Mouse (Mus musculus) lung, embryonic 15.5 days (tissue): ENCODE measurements around the gene Gm11084. TPM values are rescaled to one million over a fixed set of nuclear protein-coding genes. Genes with fewer than 3 reads are reported as not detected.

Source experiments
- ATAC-seq: fragments of 200-750 bp; cut with Nextera tagmentation; 2 replicates; pipeline ENCODE4 v1.8.0; 2017; ENCODE audit warnings: moderate number of reproducible peaks, borderline replicate concordance; ENCODE audit not compliant: low FRiP score, low TSS enrichment; ENCODE audit errors: extremely low read depth
- H3K27ac ChIP-seq: fragments of 300-500 bp; sonication (generic); 2 replicates; pipeline ENCODE4 v1.5.1; 2015; ENCODE audit warnings: moderate library complexity, mild to moderate bottlenecking, inconsistent platforms
- H3K27me3 ChIP-seq: fragments of 300-500 bp; sonication (generic); 2 replicates; pipeline ENCODE4 v1.6.1; 2015; ENCODE audit warnings: inconsistent platforms
- H3K36me3 ChIP-seq: fragments of 300-500 bp; sonication (generic); 2 replicates; pipeline ENCODE4 v1.6.1; 2015; ENCODE audit warnings: inconsistent platforms
- H3K4me1 ChIP-seq: fragments of 300-500 bp; sonication (generic); 2 replicates; pipeline ENCODE4 v1.6.1; 2015; ENCODE audit warnings: inconsistent platforms
- H3K4me2 ChIP-seq: fragments of 300-500 bp; sonication (generic); 2 replicates; pipeline ENCODE4 v1.6.1; 2015; ENCODE audit warnings: inconsistent platforms, mild to moderate bottlenecking, moderate library complexity
- H3K4me3 ChIP-seq: fragments of 300-500 bp; sonication (generic); 2 replicates; pipeline ENCODE4 v1.5.1; 2015; ENCODE audit warnings: mild to moderate bottlenecking, inconsistent platforms
- H3K9ac ChIP-seq: fragments of 300-500 bp; sonication (generic); 2 replicates; pipeline ENCODE4 v1.6.1; 2015; ENCODE audit warnings: inconsistent platforms
- H3K9me3 ChIP-seq: fragments of 300-500 bp; sonication (generic); 2 replicates; pipeline ENCODE4 v1.6.1; 2016; ENCODE audit warnings: inconsistent platforms
- WGBS: fragments of 180-500 bp; shearing (Covaris S2); methylation state at CpG from one replicate; pipeline ENCODE4 v1.1.7; 2015; 5-methylcytosine and 5-hydroxymethylcytosine counted together
- polyA plus RNA-seq: library from polyadenylated mRNA; unstranded; fragments of >200 nt; fragmentation: Nextera tagmentation; extraction: Ambion mirVana; gene quantifications from 2 replicates; pipeline ENCODE4 v1.2.1, GENCODE M21; 2015

The Gm11084 gene
- polyA plus RNA-seq, 1 experiment from 2014 or later, result not detected

DNA sequence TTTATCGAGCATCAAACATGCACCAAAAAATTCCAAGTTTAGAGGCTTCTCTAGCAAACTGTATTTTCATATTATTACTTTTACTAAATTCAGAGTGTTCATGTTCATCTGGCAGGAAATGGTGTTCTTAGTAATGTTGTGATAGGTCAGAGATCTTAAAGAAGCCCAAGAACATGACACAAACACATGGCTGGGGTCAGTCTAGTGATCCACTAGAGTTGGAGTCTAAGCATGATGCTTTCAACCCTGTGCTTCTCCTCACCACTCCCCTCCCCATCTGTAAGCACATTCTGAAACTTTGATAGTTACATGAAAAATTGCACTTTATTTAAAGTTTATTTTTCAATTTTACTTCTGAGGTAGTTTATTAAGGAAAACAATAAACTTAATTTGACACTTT lies 9.2 kb downstream of the Gm11084 start:
- Histone ChIP-seq H3K9me3 (no peaks in the 10 kb centered on the region), H3K4me1 (peaks cover 30% of the 10 kb centered on the region), H3K27ac (no peak overlapping the region), H3K4me3 (peak overlapping the region; percentile 26), H3K36me3 (0 out of 2 replicates have a peak, but pooled peaks cover 2% of the 10 kb centered on the region), H3K9ac (peak overlapping the region; percentile 13; the same call in 1 of the 2 replicates), H3K4me2 (peak overlapping the region; percentile 52), H3K27me3 (no peaks in the 10 kb centered on the region)
- no peak for ATAC-seq
- WGBS, result 44% methylated on average over 1 of the region's 1 CpGs

DNA sequence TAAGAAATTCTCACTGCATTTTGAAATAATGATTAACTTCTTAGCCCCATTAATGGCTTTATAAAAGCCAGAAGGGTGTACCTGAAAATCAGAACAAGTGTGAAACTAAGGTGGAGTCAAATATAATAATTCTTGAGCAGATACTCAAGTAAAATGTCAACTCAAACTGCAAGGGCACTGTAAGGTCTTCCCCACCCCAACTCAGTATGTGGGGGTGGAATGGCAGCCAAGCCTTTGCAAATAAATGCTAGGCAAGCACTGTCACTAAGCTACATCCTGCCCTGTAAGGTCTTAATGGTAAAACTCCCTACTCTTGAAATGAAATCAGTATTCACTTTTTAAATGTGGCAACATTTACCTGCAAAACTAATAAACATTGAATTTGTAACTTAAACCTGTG lies 10.5 kb downstream of the Gm11084 start:
- no peak overlapping the region for H3K27ac ChIP-seq
- peaks cover 22% of the 10 kb centered on the region for H3K4me1 ChIP-seq
- no peaks in the 10 kb centered on the region for H3K9me3 ChIP-seq
- no peaks in the 10 kb centered on the region for H3K27me3 ChIP-seq
- no peak for ATAC-seq
- no peak overlapping the region for H3K4me3 ChIP-seq
- peak overlapping the region; percentile 9 for H3K4me2 ChIP-seq
- H3K36me3 ChIP-seq, result peaks cover 3% of the 10 kb centered on the region
- no peak overlapping the region for H3K9ac ChIP-seq

DNA sequence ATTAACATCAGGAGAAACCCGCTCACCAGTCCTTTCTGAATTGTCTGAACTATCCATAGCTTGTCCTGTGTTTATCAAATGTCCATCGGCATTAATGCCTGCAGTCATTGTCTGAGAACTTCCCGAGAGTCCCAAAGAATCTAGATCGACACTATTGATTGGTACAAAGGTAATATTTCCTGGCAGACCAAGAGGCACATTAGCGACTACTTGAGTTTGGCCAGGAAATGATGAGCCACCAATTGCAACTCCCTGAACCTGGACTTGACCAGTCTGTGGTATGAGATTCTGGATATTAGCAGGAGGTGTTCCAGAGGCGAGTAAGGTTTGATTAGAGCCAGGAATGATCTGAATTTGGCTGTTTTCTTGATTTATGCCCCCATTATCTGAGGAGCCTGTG lies 15.7 kb downstream of the Gm11084 start:
- no peak for ATAC-seq
- H3K4me3 ChIP-seq, result no peak overlapping the region
- whole genome bisulfite sequencing, result 90% methylated on average over 6 of the region's 6 CpGs
- peaks cover 10% of the 10 kb centered on the region for H3K4me1 ChIP-seq
- peaks cover 27% of the 10 kb centered on the region for H3K36me3 ChIP-seq
- no peaks in the 10 kb centered on the region for H3K9me3 ChIP-seq
- H3K9ac ChIP-seq, result no peak overlapping the region
- no peak overlapping the region for H3K4me2 ChIP-seq
- H3K27me3 ChIP-seq, result no peaks in the 10 kb centered on the region
- H3K27ac ChIP-seq, result no peak overlapping the region

DNA sequence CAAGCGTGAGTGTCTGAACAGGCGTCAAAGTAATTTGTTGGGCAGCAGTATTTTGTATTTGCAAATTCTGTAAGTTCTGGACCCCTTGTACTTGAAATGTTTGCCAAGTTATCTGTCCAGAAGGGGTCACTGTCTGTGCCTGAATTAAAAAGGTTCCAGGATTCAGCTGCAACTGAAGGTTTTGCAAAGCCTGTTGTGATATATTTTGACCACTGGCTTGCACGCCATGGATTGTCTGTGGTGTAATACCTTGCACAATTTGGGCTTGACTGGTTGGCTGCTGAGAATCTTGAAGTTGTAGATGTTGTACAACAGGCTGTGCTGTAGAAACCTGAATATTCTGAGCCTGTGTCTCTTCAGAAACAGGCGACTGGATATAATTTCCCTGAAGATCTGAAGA lies 16.2 kb downstream of the Gm11084 start:
- H3K4me3 ChIP-seq, result no peak overlapping the region
- no peaks in the 10 kb centered on the region for H3K27me3 ChIP-seq
- H3K4me2 ChIP-seq, result no peak overlapping the region
- ATAC-seq, result no peak
- peaks cover 9% of the 10 kb centered on the region for H3K4me1 ChIP-seq
- H3K9me3 ChIP-seq, result no peaks in the 10 kb centered on the region
- WGBS, result 90% methylated on average over 4 of the region's 4 CpGs
- no peak overlapping the region for H3K9ac ChIP-seq
- H3K27ac ChIP-seq, result no peak overlapping the region
- peaks cover 27% of the 10 kb centered on the region for H3K36me3 ChIP-seq

DNA sequence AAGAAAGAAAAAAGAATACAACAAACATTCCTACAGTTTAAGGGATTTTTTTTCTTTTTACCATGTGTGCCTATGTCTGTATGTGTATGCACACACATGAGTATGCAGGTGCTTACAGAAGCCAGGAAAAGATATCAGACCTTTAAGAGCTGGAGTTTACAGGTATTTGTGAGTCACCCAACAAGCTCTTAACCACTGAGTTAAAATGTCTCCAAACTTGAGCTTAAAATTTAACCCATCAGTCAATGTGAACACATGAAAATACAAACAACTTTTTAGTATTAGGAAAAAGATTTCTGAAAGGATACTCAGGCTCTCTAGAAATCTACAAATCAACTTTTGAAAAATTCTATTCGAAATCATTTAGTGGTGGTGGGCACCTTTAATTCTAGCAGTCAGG lies 18.0 kb downstream of the Gm11084 start:
- no peak overlapping the region for H3K4me3 ChIP-seq
- H3K4me2 ChIP-seq, result no peak overlapping the region
- no peak for ATAC-seq
- H3K27me3 ChIP-seq, result no peaks in the 10 kb centered on the region
- H3K27ac ChIP-seq, result no peak overlapping the region
- H3K4me1 ChIP-seq, result peaks cover 4% of the 10 kb centered on the region; the same call in 1 of the 2 replicates
- H3K36me3 ChIP-seq, result peaks cover 29% of the 10 kb centered on the region
- H3K9ac ChIP-seq, result no peak overlapping the region
- H3K9me3 ChIP-seq, result no peaks in the 10 kb centered on the region
- 94% methylated on average over 1 of the region's 1 CpGs for WGBS

DNA sequence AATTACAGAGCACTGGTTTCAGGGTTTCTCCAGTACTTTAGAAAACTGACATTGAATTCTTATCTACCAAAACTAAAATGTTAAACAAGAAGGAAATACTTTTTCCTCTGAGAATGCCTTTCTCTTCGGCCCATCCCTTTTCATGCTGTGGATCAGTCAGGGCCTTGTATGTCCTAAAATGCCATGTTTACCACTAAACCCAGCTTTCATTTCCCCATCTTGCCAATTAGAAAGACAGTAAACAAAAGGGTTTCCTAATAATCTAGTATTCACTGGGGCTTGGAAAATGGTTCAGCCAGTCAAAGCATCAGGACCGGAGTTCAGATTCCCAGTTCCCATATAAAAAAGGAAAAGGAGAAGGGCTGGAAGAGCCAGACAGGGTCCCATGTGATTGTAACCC lies 21.1 kb downstream of the Gm11084 start:
- H3K4me1 ChIP-seq, result peaks cover 4% of the 10 kb centered on the region; the same call in 1 of the 2 replicates
- no peak overlapping the region for H3K27ac ChIP-seq
- no peaks in the 10 kb centered on the region for H3K27me3 ChIP-seq
- H3K4me2 ChIP-seq, result no peak overlapping the region
- ATAC-seq, result no peak
- 82% methylated on average over 2 of the region's 2 CpGs for WGBS
- no peaks in the 10 kb centered on the region for H3K9me3 ChIP-seq
- H3K9ac ChIP-seq, result no peak overlapping the region
- H3K36me3 ChIP-seq, result peaks cover 24% of the 10 kb centered on the region
- H3K4me3 ChIP-seq, result no peak overlapping the region

DNA sequence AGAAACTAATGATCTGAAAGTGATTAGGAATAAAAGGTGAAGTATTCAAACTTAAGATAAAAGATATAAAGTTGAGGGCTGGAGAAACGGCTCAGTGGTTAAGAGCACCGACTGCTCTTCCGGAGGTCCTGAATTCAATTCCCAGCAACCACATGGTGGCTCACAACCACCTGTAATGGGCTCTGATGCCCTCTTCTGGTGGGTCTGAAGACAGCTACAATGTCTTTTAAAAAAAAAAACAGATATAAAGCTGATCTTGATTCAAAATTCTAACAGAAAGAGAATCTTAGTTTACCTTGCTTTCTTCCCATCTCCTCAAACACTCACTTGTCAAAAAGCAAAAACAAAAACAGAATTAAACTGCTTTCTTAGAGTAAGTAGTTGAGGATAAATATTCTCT lies 30.1 kb downstream of the Gm11084 start:
- ATAC-seq, result no peak
- Histone ChIP-seq H3K27ac (no peak overlapping the region), H3K9me3 (no peaks in the 10 kb centered on the region), H3K9ac (no peak overlapping the region), H3K27me3 (no peaks in the 10 kb centered on the region), H3K4me1 (no peaks in the 10 kb centered on the region), H3K36me3 (peaks cover 40% of the 10 kb centered on the region), H3K4me3 (no peak overlapping the region), H3K4me2 (no peak overlapping the region)
- 96% methylated on average over 3 of the region's 3 CpGs for WGBS

DNA sequence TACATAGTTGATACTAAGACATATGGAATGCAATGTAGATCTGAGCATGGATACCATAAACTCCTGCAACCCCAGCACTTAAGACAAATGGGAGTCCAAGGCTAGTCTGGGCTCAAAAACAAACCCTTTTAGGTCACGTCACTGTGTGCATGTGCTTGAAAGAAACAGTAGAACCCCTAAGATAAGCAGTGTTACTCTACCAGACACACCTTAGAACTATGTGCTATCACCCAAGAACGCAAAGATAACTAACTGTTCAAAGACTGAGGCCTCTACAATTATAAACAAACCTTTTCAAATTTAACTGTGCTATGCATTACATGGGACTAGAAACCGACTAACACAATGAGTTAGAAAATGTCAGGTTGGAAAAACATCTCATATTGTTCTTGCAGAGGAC lies 33.5 kb downstream of the Gm11084 start:
- peaks cover 44% of the 10 kb centered on the region for H3K36me3 ChIP-seq
- no peaks in the 10 kb centered on the region for H3K4me1 ChIP-seq
- H3K9ac ChIP-seq, result no peak overlapping the region
- H3K27ac ChIP-seq, result no peak overlapping the region
- WGBS, result 86% methylated on average over 3 of the region's 3 CpGs
- no peaks in the 10 kb centered on the region for H3K9me3 ChIP-seq
- ATAC-seq, result no peak
- H3K4me3 ChIP-seq, result no peak overlapping the region
- H3K27me3 ChIP-seq, result no peaks in the 10 kb centered on the region
- H3K4me2 ChIP-seq, result no peak overlapping the region

DNA sequence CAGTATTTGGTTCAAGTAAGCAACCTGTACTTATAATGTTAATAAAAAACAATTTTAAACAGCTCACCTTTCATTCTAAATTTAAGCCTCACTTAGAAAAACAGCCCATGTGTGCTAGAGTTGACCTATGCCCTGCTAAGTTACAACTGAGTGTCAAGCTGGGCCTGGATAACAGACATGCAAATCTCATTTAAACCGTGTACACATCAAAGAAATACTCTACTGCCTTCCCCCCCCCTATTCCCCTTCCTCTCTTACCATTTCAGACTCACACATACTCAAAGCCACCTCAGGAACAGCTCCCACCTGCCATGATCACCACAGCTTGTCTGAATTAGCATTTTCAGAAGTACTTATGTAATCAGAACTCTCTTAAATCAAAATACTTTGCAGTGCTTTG lies 50.6 kb downstream of the Gm11084 start:
- H3K4me1 ChIP-seq, result no peaks in the 10 kb centered on the region
- no peaks in the 10 kb centered on the region for H3K9me3 ChIP-seq
- H3K27me3 ChIP-seq, result no peaks in the 10 kb centered on the region
- H3K9ac ChIP-seq, result no peak overlapping the region
- H3K4me3 ChIP-seq, result no peak overlapping the region
- no peak overlapping the region for H3K4me2 ChIP-seq
- ATAC-seq, result no peak
- H3K27ac ChIP-seq, result no peak overlapping the region
- WGBS, result 33% methylated on average over 1 of the region's 1 CpGs
- peaks cover 22% of the 10 kb centered on the region for H3K36me3 ChIP-seq

DNA sequence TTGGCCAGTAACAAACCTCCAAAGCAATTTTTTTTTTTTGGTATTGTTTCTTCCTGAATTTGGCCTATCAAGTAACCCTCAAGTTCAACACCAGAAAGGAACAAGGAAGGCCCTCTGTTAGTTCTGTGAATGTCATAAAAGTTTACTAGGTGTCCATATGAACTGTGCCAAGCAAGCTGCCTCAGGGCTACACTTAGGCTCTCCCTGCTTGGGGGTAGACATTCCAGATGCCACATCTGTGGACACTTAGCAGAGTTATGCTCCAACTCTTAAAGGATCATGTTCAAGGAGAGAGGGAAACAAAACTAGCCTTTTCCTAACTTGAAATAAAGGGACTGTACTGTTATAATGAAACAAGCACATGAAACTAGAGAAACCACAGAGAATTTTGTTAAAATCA lies 54.3 kb downstream of the Gm11084 start:
- Histone ChIP-seq H3K9me3 (no peaks in the 10 kb centered on the region), H3K36me3 (peaks cover 5% of the 10 kb centered on the region; the same call in 1 of the 2 replicates), H3K4me3 (no peak overlapping the region), H3K27ac (no peak overlapping the region), H3K9ac (no peak overlapping the region), H3K4me2 (no peak overlapping the region), H3K4me1 (no peaks in the 10 kb centered on the region), H3K27me3 (no peaks in the 10 kb centered on the region)
- no peak for ATAC-seq

DNA sequence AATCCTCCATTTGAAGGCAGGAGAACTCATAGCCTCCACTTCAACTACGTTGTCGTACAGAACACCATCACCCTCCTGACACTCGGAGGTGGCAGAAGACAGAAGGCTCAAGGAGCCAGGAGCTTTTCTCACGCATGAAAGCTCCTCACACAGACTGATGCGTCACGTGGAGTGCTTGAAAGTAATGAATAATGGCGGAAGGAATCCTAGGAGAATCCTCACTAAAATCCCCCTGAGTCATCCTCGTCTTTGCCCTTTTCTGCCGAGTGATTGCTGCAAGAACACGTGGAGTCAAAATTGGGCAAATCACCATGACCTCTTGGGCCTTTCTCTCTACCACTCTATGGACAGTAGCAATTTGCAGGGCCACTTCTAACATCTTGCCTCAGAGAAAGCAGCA lies 61.5 kb downstream of the Gm11084 start:
- Histone ChIP-seq H3K27ac (no peak overlapping the region), H3K27me3 (no peaks in the 10 kb centered on the region), H3K9ac (no peak overlapping the region), H3K9me3 (no peaks in the 10 kb centered on the region), H3K4me3 (no peak overlapping the region), H3K36me3 (no peaks in the 10 kb centered on the region), H3K4me1 (no peaks in the 10 kb centered on the region), H3K4me2 (no peak overlapping the region)
- WGBS, result 73% methylated on average over 10 of the region's 10 CpGs
- no peak for ATAC-seq
